Mouse (Mus musculus) heart, embryonic 14.5 days (tissue): ENCODE data around the gene Hectd1. TPM values are rescaled to one million over a fixed set of nuclear protein-coding genes. Genes with fewer than 3 reads are reported as not detected.

Experiments
- ATAC-seq: fragments of 200-750 bp; cut with Nextera tagmentation; 2 replicates; pipeline ENCODE4 v1.8.0; 2017; ENCODE audit warnings: low read depth, moderate TSS enrichment; ENCODE audit not compliant: insufficient number of reproducible peaks, insufficient read depth, low FRiP score
- H3K27ac ChIP-seq, 2 experiments: fragments of 200-500 bp in 1 of 2; fragments of 300-500 bp in 1 of 2; sonication (generic) in 1 of 2; replicated peaks in 1 of 2; 2 replicates each; pipeline ENCODE4 v1.5.1; 2012 to 2014; ENCODE audit warnings: low read depth in 2 of 2, low read length in 2 of 2, control low read depth in 1 of 2, mild to moderate bottlenecking in 1 of 2, mixed read lengths in 1 of 2; ENCODE audit not compliant: control insufficient read depth in 1 of 2, insufficient read depth in 1 of 2
- H3K27me3 ChIP-seq: fragments of 300-500 bp; sonication (generic); 2 replicates; pipeline ENCODE4 v1.6.1; 2014; ENCODE audit warnings: mild to moderate bottlenecking, low read length, control low read depth; ENCODE audit not compliant: control insufficient read depth, insufficient read depth
- H3K36me3 ChIP-seq: fragments of 300-500 bp; sonication (generic); 2 replicates; pipeline ENCODE4 v1.6.1; 2014; ENCODE audit warnings: mild to moderate bottlenecking, control low read depth, low read length, mixed read lengths; ENCODE audit not compliant: control insufficient read depth, insufficient read depth
- H3K4me1 ChIP-seq, 2 experiments: fragments of 200-500 bp in 1 of 2; fragments of 300-500 bp in 1 of 2; sonication (generic) in 1 of 2; 2 replicates each; pipeline ENCODE4 v1.6.1; 2012 to 2014; ENCODE audit warnings: low read length in 2 of 2, control low read depth in 1 of 2, mixed read lengths in 1 of 2; ENCODE audit not compliant: control insufficient read depth in 2 of 2, insufficient read depth in 2 of 2
- H3K4me2 ChIP-seq: fragments of 300-500 bp; sonication (generic); 2 replicates; pipeline ENCODE4 v1.6.1; 2014; ENCODE audit warnings: mild to moderate bottlenecking, low read length
- H3K4me3 ChIP-seq, 2 experiments: fragments of 200-500 bp in 1 of 2; fragments of 300-500 bp in 1 of 2; sonication (generic) in 1 of 2; 2 replicates each; pipeline ENCODE4 v1.5.1; 2012 to 2014; ENCODE audit warnings: low read length in 2 of 2, mild to moderate bottlenecking in 2 of 2, control low read depth in 1 of 2, low read depth in 1 of 2, moderate library complexity in 1 of 2; ENCODE audit not compliant: control insufficient read depth in 1 of 2, insufficient read depth in 1 of 2
- H3K9ac ChIP-seq: fragments of 300-500 bp; sonication (generic); 2 replicates; pipeline ENCODE4 v1.6.1; 2014; ENCODE audit warnings: mild to moderate bottlenecking, low read length
- H3K9me3 ChIP-seq: fragments of 300-500 bp; sonication (generic); 2 replicates; pipeline ENCODE4 v1.6.1; 2016; ENCODE audit warnings: low read length, control low read depth; ENCODE audit not compliant: control insufficient read depth
- WGBS: fragments of 180-500 bp; shearing (Covaris S2); extraction: QIAGEN DNeasy Blood & Tissue Kit; methylation state at CpG from one replicate; pipeline ENCODE4 v1.1.7; 2014; 5-methylcytosine and 5-hydroxymethylcytosine counted together
- polyA plus RNA-seq: library from polyadenylated mRNA; unstranded; fragments of >200 nt; fragmentation: Nextera tagmentation; extraction: Ambion mirVana; gene quantifications from 2 replicates; pipeline ENCODE4 v1.2.1, GENCODE M21; 2014

Hectd1 gene
- polyA plus RNA-seq, 1 experiment from 2014 or later: 43.3 TPM

- Histone ChIP-seq H3K9me3 (no peaks in the 10 kb centered on the region), H3K4me1 (peaks cover 2 to 13% of the 10 kb centered on the region in 2 experiments; a peak in 3 of 4 replicates), H3K27me3 (no peaks in the 10 kb centered on the region), H3K4me3 (peak overlapping the region; percentile 79 to 99), H3K4me2 (peak overlapping the region; percentile 67), H3K27ac (peak overlapping the region; percentile 99), H3K36me3 (peaks cover 31% of the 10 kb centered on the region), H3K9ac (peak overlapping the region; percentile 100)
- WGBS: 0% methylated on average over 66 of the region's 66 CpGs
- ATAC-seq: peak; percentile 19
Observed at GRCm38 (mm10) chr12:51828716-51829289, 533 bp downstream of the Hectd1 start.

GRCm38 (mm10) chr12:51827958-51828650, 1.2 kb downstream of the Hectd1 start:
- Histone ChIP-seq H3K9ac (peak overlapping the region; percentile 100), H3K36me3 (peaks cover 35% of the 10 kb centered on the region), H3K4me2 (peak overlapping the region; percentile 67), H3K4me1 (peaks cover 2 to 17% of the 10 kb centered on the region in 2 experiments; a peak in 3 of 4 replicates), H3K27ac (peak overlapping the region in 1 of 2 experiments; percentile 99; a peak in 2 of 4 replicates), H3K9me3 (no peaks in the 10 kb centered on the region), H3K27me3 (no peaks in the 10 kb centered on the region), H3K4me3 (peak overlapping the region; percentile 79 to 99)
- WGBS: 21% methylated on average over 6 of the region's 6 CpGs
- ATAC-seq: no peak

- Histone ChIP-seq H3K9ac (no peak overlapping the region), H3K36me3 (peaks cover 36% of the 10 kb centered on the region), H3K4me1 (peaks cover 5 to 31% of the 10 kb centered on the region in 2 experiments), H3K4me2 (no peak overlapping the region), H3K4me3 (no peak overlapping the region), H3K9me3 (no peaks in the 10 kb centered on the region), H3K27me3 (no peaks in the 10 kb centered on the region), H3K27ac (no peak overlapping the region)
- no peak for ATAC-seq
- WGBS: 88% methylated on average over 2 of the region's 2 CpGs
Observed at GRCm38 (mm10) chr12:51825338-51825737, 4.0 kb downstream of the Hectd1 start.

- H3K4me3 ChIP-seq: no peak overlapping the region
- H3K36me3 ChIP-seq: peaks cover 44% of the 10 kb centered on the region
- no peaks in the 10 kb centered on the region for H3K9me3 ChIP-seq
- H3K4me1 ChIP-seq: peaks cover 5 to 43% of the 10 kb centered on the region in 2 experiments
- no peaks in the 10 kb centered on the region for H3K27me3 ChIP-seq
- ATAC-seq: no peak
- 90% methylated on average over 5 of the region's 5 CpGs for WGBS
- H3K9ac ChIP-seq: no peak overlapping the region
- no peak overlapping the region for H3K27ac ChIP-seq
- no peak overlapping the region for H3K4me2 ChIP-seq
Observed at GRCm38 (mm10) chr12:51823311-51823710, 6.0 kb downstream of the Hectd1 start.

- H3K4me1 ChIP-seq: peaks cover 8 to 44% of the 10 kb centered on the region in 2 experiments
- H3K4me2 ChIP-seq: no peak overlapping the region
- H3K9ac ChIP-seq: no peak overlapping the region
- no peak overlapping the region for H3K4me3 ChIP-seq
- ATAC-seq: no peak
- no peak overlapping the region for H3K27ac ChIP-seq
- H3K9me3 ChIP-seq: no peaks in the 10 kb centered on the region
- H3K36me3 ChIP-seq: peaks cover 44% of the 10 kb centered on the region
- H3K27me3 ChIP-seq: no peaks in the 10 kb centered on the region
- WGBS: 34% methylated on average over 2 of the region's 2 CpGs
Observed at GRCm38 (mm10) chr12:51822861-51823260, 6.5 kb downstream of the Hectd1 start.

- Histone ChIP-seq H3K4me2 (no peak overlapping the region), H3K36me3 (peaks cover 42% of the 10 kb centered on the region), H3K9ac (no peak overlapping the region), H3K27ac (no peak overlapping the region), H3K27me3 (no peaks in the 10 kb centered on the region), H3K4me1 (peaks cover 9 to 40% of the 10 kb centered on the region in 2 experiments), H3K9me3 (no peaks in the 10 kb centered on the region), H3K4me3 (no peak overlapping the region)
- 77% methylated on average over 3 of the region's 3 CpGs for WGBS
- no peak for ATAC-seq
Observed at GRCm38 (mm10) chr12:51822236-51822635, 7.1 kb downstream of the Hectd1 start.

GRCm38 (mm10) chr12:51821256-51821655, 8.1 kb downstream of the Hectd1 start:
- Histone ChIP-seq H3K9ac (no peak overlapping the region), H3K9me3 (no peaks in the 10 kb centered on the region), H3K27me3 (no peaks in the 10 kb centered on the region), H3K4me2 (no peak overlapping the region), H3K27ac (no peak overlapping the region), H3K36me3 (peaks cover 34% of the 10 kb centered on the region), H3K4me3 (no peak overlapping the region), H3K4me1 (peaks cover 8 to 37% of the 10 kb centered on the region in 2 experiments)
- WGBS: 17% methylated on average over 2 of the region's 2 CpGs
- 0 out of 2 replicates have a peak, but pooled peaks have one; percentile 24 for ATAC-seq
